Mouse (Mus musculus) kidney, postnatal 25 days (tissue): ENCODE measurements around the gene Tent5c.

ENCODE experiments used
- DNase-seq, 2 experiments: peaks; one replicate each; pipeline ENCODE4 v3.0.0; 2021; ENCODE audit warnings: mixed read lengths in 2 of 2

Gene Tent5c

GRCm38 (mm10) chr3:100489133-100490009, at the start of gene Tent5c:
Tent5c (minus strand) TSS chr3:100489324.
- DNase-seq = peak; percentile 99

- DNase-seq = no peak
These were observed 47.6 kb upstream of the Tent5c start for GRCm38 (mm10) chr3:100536686-100537085.

- no peak for DNase-seq
These were observed 46.8 kb upstream of the Tent5c start for GRCm38 (mm10) chr3:100535902-100536301.

- DNase-seq = no peak
These were observed 46.2 kb upstream of the Tent5c start for GRCm38 (mm10) chr3:100535298-100535697.

GRCm38 (mm10) chr3:100534394-100534793, 45.3 kb upstream of the Tent5c start:
- no peak for DNase-seq

GRCm38 (mm10) chr3:100533429-100533828, 44.3 kb upstream of the Tent5c start:
- DNase-seq = no peak

GRCm38 (mm10) chr3:100530919-100531318, 41.8 kb upstream of the Tent5c start:
- no peak for DNase-seq

GRCm38 (mm10) chr3:100530244-100530788, 41.2 kb upstream of the Tent5c start:
- no peak for DNase-seq

- DNase-seq = peak in 1 of 2 experiments; percentile 17
These were observed 33.5 kb upstream of the Tent5c start for GRCm38 (mm10) chr3:100522671-100523070.

- no peak for DNase-seq
These were observed 32.5 kb upstream of the Tent5c start for GRCm38 (mm10) chr3:100521626-100522025.

- no peak for DNase-seq
These were observed 26.6 kb upstream of the Tent5c start for GRCm38 (mm10) chr3:100515754-100516141.

- DNase-seq = no peak
These were observed 26.1 kb upstream of the Tent5c start for GRCm38 (mm10) chr3:100515093-100515753.

GRCm38 (mm10) chr3:100507174-100507573, 18.1 kb upstream of the Tent5c start:
- DNase-seq = no peak

- no peak for DNase-seq
These were observed 17.6 kb upstream of the Tent5c start for GRCm38 (mm10) chr3:100506715-100507114.

GRCm38 (mm10) chr3:100503882-100504281, 14.8 kb upstream of the Tent5c start:
- no peak for DNase-seq

- DNase-seq = no peak
These were observed 13.4 kb upstream of the Tent5c start for GRCm38 (mm10) chr3:100502516-100502915.

GRCm38 (mm10) chr3:100501899-100502298, 12.8 kb upstream of the Tent5c start:
- DNase-seq = no peak

- no peak for DNase-seq
These were observed 7.0 kb upstream of the Tent5c start for GRCm38 (mm10) chr3:100496081-100496480.

- DNase-seq = no peak
These were observed 6.3 kb upstream of the Tent5c start for GRCm38 (mm10) chr3:100495456-100495855.

- DNase-seq = no peak
These were observed 5.8 kb upstream of the Tent5c start for GRCm38 (mm10) chr3:100494912-100495311.

- DNase-seq = no peak
These were observed 831 bp upstream of the Tent5c start for GRCm38 (mm10) chr3:100490010-100490300.

- DNase-seq = peak; percentile 80 to 85
These were observed 632 bp downstream of the Tent5c start for GRCm38 (mm10) chr3:100488251-100489132.

GRCm38 (mm10) chr3:100487046-100487445, 2.1 kb downstream of the Tent5c start:
- DNase-seq = no peak
